ENCODE assay signal across 13 mouse cellular contexts in genomic region chr6:140620531-140621349, GRCm38 (mm10). TPM values are rescaled to one million over a fixed set of nuclear protein-coding genes. Genes with fewer than 3 reads are reported as not detected.
DNase-seq lines count a peak whose midpoint lies in the region; ATAC-seq lines count a peak whose summit lies in the region.
"Had no signal": no experiment of that assay in that cellular context is flagged by ENCODE, and none has a peak within 500 bp of the region (broad histone marks: within the 10 kb centered on the region; RNA-seq: fewer than 3 reads in every experiment).

No protein-coding gene starts in this region.

- H3K9ac ChIP-seq in heart, embryonic 15.5 days: no peak overlapping the region
- H3K9ac ChIP-seq: heart, embryonic 12.5 days had no signal

- H3K9me3 ChIP-seq in heart, embryonic 15.5 days (replicated peaks): no peaks in the 10 kb centered on the region
- H3K9me3 ChIP-seq: G1E; heart, embryonic 12.5 days had no signal

- intact Hi-C loops in heart, postnatal 25 days (cut with DNase I): no loop called here

- no peaks in the 10 kb centered on the region for H3K27me3 ChIP-seq in heart, embryonic 15.5 days
- no peaks in the 10 kb centered on the region for H3K27me3 ChIP-seq in splenic B cell, adult 2 months (ENCODE audit: control insufficient read depth, insufficient read depth, low read length, poor library complexity, severe bottlenecking)
- H3K27me3 ChIP-seq: heart, embryonic 12.5 days had no signal

- no peak overlapping the region for H3K4me2 ChIP-seq in heart, embryonic 15.5 days
- H3K4me2 ChIP-seq: heart, embryonic 12.5 days had no signal

- 57% methylated on average over 13 of the region's 13 CpGs for WGBS in heart, embryonic 15.5 days

- no peak for ATAC-seq in heart, embryonic 15.5 days (replicated peaks; ENCODE audit: insufficient number of reproducible peaks, insufficient read depth, low FRiP score, low read depth)
- ATAC-seq: hindbrain, postnatal 0 days had no signal

- H3K27ac ChIP-seq in heart, embryonic 15.5 days: peak overlapping the region; percentile 35; the same call in 1 of the 2 replicates
- H3K27ac ChIP-seq: hindbrain, postnatal 0 days had no signal

- no peaks in the 10 kb centered on the region for H3K36me3 ChIP-seq in heart, embryonic 15.5 days
- H3K36me3 ChIP-seq in splenic B cell, adult 2 months (ENCODE audit: control insufficient read depth, insufficient read depth, low read length, poor library complexity, severe bottlenecking): no peaks in the 10 kb centered on the region
- H3K36me3 ChIP-seq: heart, embryonic 12.5 days had no signal

- no peak overlapping the region for H3K4me3 ChIP-seq in heart, embryonic 15.5 days
- H3K4me3 ChIP-seq: heart, embryonic 12.5 days had no signal

- DNase-seq in heart, adult 18-20 months: no peak
- peak; percentile 81 for DNase-seq in CD4-positive helper T cell, adult 2 months (ENCODE audit: low read depth, low spot score)
- DNase-seq in adipocyte (ENCODE audit: low spot score): peak; percentile 43
- DNase-seq in splenic B cell, adult 2 months (ENCODE audit: low read depth, low spot score): peak; percentile 12
- no peak for DNase-seq in heart, postnatal 25 days (ENCODE audit: low spot score)
- no peak for DNase-seq in cerebellum, postnatal 14 days
- no peak for DNase-seq in frontal cortex, adult 2 months (ENCODE audit: extremely low spot score in 1 of 2, low spot score in 1 of 2)
- DNase-seq: adrenal gland, postnatal 36 days; cerebellum, adult 2 months had no signal

- peaks cover 8% of the 10 kb centered on the region for H3K4me1 ChIP-seq in heart, embryonic 15.5 days (replicated peaks)

RNA-seq across cellular contexts. Expression of gene Aebp2, which starts 1.7 kb away (rescaled TPM):
- polyA plus RNA-seq in heart, embryonic 15.5 days (2015; fragmentation: Nextera tagmentation; extraction: Ambion mirVana): 7.3 and 9.2 TPM in 2 replicates
- total RNA-seq in heart, adult 18-20 months (2021): 10 to 100 TPM; 39.3 to 39.6 TPM
- total RNA-seq in heart, postnatal 25 days (2021): 10 to 100 TPM; 35.7 to 36.5 TPM
- 40.7 and 42.1 TPM in 2 replicates for polyA plus RNA-seq in frontal cortex, adult 2 months (2012; rRNA removed)

Comparison
In these comparisons a context has a peak if more than half of its experiments do, and no peak if none do; other contexts are left out.
1. DNase-seq: peak in CD4-positive helper T cell, adult 2 months (single experiment), adipocyte (single experiment) and splenic B cell, adult 2 months (single experiment); none in heart, adult 18-20 months (0 of 2), heart, postnatal 25 days (single experiment), cerebellum, postnatal 14 days (0 of 2) and frontal cortex, adult 2 months (0 of 2).